Mouse (Mus musculus) heart, adult 9 months (tissue): ENCODE measurements around the gene Ciao1.
"Not testable (repeated sequence)": the region's sequence is repeated elsewhere in the genome, so short reads cannot be mapped to it uniquely, and the experiment has no call there.

Experiments
- DNase-seq, 2 experiments: peaks; one replicate each; pipeline ENCODE4 v3.0.0; 2022; ENCODE audit warnings: low spot score in 2 of 2

The Ciao1 gene

GRCm38 (mm10) chr2:127250291-127251008, 2.8 kb upstream of the Ciao1 start:
- no peak for DNase-seq

GRCm38 (mm10) chr2:127248334-127249004, 853 bp upstream of the Ciao1 start:
- DNase-seq, result peak in 1 of 2 experiments; percentile 23

GRCm38 (mm10) chr2:127240065-127240464, 7.6 kb downstream of the Ciao1 start:
- DNase-seq, result no peak

GRCm38 (mm10) chr2:127237897-127238610, 9.6 kb downstream of the Ciao1 start:
- no peak for DNase-seq

- no peak for DNase-seq
These were observed 22.4 kb downstream of the Ciao1 start for GRCm38 (mm10) chr2:127225261-127225660.

GRCm38 (mm10) chr2:127217746-127218145, 29.9 kb downstream of the Ciao1 start:
- DNase-seq, result no peak

GRCm38 (mm10) chr2:127210701-127211100, 36.9 kb downstream of the Ciao1 start:
- DNase-seq, result no peak

GRCm38 (mm10) chr2:127208452-127208769, 39.2 kb downstream of the Ciao1 start:
- no peak for DNase-seq

GRCm38 (mm10) chr2:127207547-127208451, 39.8 kb downstream of the Ciao1 start, which contains the start of the genes 1810024B03Rik and Snrnp200:
Gene 1810024B03Rik, minus strand, starts transcription at chr2:127208280.
Gene Snrnp200, plus strand, starts transcription at chr2:127208386.
- peak; percentile 87 to 94 for DNase-seq

- DNase-seq, result no peak
These were observed 40.7 kb downstream of the Ciao1 start for GRCm38 (mm10) chr2:127206916-127207315.

GRCm38 (mm10) chr2:127205936-127206335, 41.7 kb downstream of the Ciao1 start:
- not testable (repeated sequence) for DNase-seq

GRCm38 (mm10) chr2:127204932-127205331, 42.7 kb downstream of the Ciao1 start:
- peak; percentile 28 to 47 for DNase-seq
